Mouse (Mus musculus): Measurements from ENCODE around the gene Mrpl43. TPM values are rescaled to one million over a fixed set of nuclear protein-coding genes. Genes with fewer than 3 reads are reported as not detected.

Mrpl43 gene
- polyA plus RNA-seq, 2 experiments from 2014 or later: 67.8 to 71.3 TPM

DNA sequence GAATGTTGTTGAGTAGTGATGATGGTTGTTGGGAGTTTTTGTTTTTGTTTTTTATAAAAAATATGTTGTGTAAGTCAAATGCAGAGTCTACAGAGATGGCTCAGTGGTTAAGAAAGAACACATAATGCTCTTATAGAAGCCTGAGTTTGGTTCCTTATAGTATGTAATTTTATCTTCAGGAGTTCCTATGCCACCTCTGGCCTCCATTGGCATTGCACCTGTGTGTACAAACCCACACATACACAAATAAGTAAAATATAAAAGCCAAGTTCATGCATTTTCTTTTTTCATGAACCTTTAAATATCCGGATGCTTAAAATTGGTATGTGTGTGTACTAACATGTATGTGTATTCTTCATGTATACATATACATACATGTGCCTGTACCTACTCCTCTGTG lies 40.3 kb downstream of the Mrpl43 start:
- ATAC-seq: no peak

DNA sequence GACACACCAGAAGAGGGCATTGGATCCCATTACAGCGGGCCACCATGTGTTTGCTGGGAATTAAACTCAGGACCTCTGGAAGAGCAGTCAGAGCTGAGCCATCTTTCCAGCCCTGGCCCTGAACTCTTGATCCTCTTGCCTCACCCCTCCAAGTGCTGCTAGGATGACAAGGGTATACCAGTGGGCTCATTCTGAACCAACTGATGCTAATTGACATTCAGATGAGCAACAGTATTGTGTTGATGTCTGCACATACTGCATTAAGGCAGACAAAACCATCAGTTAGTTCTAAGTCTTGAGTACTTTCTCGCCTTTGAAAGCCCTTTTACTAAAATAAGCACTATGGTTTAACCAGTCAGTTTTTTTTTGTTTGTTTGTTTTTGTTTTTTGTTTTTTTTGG lies 46.6 kb downstream of the Mrpl43 start:
- no peak for ATAC-seq

Other genes starting within 250 kb of the Mrpl43 start
- gene Slf2, start 75.3 kb downstream of the Mrpl43 start, polyA plus RNA-seq (2017; shearing (Covaris generic)): 10 to 100 TPM; 19.6 to 23.0 TPM
- under 1 TPM in 1 of 2 experiments, not detected in 1; 0.24 TPM for gene Sema4g, start 17.3 kb downstream of the Mrpl43 start, polyA plus RNA-seq (2017; shearing (Covaris generic))
- gene Twnk, start 779 bp downstream of the Mrpl43 start, polyA plus RNA-seq (2017; shearing (Covaris generic)): 1 to 10 TPM; 4.2 to 9.3 TPM
- 1 to 10 TPM in 1 of 2 experiments, under 1 TPM in 1; 0.78 to 1.8 TPM for gene Lzts2, start 8.0 kb upstream of the Mrpl43 start, polyA plus RNA-seq (2017; shearing (Covaris generic))
- under 1 TPM in 1 of 2 experiments, not detected in 1; 0.32 TPM for gene Pdzd7, start 39.3 kb upstream of the Mrpl43 start, polyA plus RNA-seq (2017; shearing (Covaris generic))
- gene Sfxn3, start 41.1 kb upstream of the Mrpl43 start, polyA plus RNA-seq (2017; shearing (Covaris generic)): 10 to 100 TPM; 84.1 to 92.7 TPM
- under 1 TPM; 0.47 to 0.48 TPM for gene Kazald1, start 68.8 kb upstream of the Mrpl43 start, polyA plus RNA-seq (2017; shearing (Covaris generic))
- not detected for gene Tlx1, start 144.2 kb upstream of the Mrpl43 start, polyA plus RNA-seq (2017; shearing (Covaris generic))
- gene Lbx1, start 229.4 kb upstream of the Mrpl43 start, polyA plus RNA-seq (2017; shearing (Covaris generic)): not detected

Data from activated CD4-positive, CD25-positive, alpha-beta regulatory T cell, adult 4 months (primary cell).